Mouse (Mus musculus): ENCODE measurements at regions not wholly inside any gene's neighbourhood (a gene's known extent, or its start where the extent isn't known, plus 50 kb on each side); places are given as distances from the start of the nearest gene placed in this dataset.
"Not testable (repeated sequence)": the region's sequence is repeated elsewhere in the genome, so short reads cannot be mapped to it uniquely, and the experiment has no call there.

GRCm38 (mm10) chrX:95366995-95367394 lies 77.7 kb downstream of the Amer1 start:
- WGBS: 17% methylated on average over 1 of the region's 1 CpGs
- H3K27ac ChIP-seq (replicated peaks; ENCODE audit: low read depth, low read length): no peak overlapping the region
- peak; percentile 0 for DNase-seq
- no peak overlapping the region for H3K9ac ChIP-seq (replicated peaks; ENCODE audit: low read length)
- ATAC-seq (ENCODE audit: low FRiP score, low TSS enrichment): no peak
- H3K27me3 ChIP-seq (ENCODE audit: control insufficient read depth, insufficient read depth, low read length): no peaks in the 10 kb centered on the region
- H3K4me1 ChIP-seq (ENCODE audit: control insufficient read depth, insufficient read depth, low read length): no peaks in the 10 kb centered on the region
- no peaks in the 10 kb centered on the region for H3K9me3 ChIP-seq (ENCODE audit: control insufficient read depth, low read length)
- H3K4me3 ChIP-seq (replicated peaks; ENCODE audit: low read depth, low read length): no peak overlapping the region
- no peaks in the 10 kb centered on the region for H3K36me3 ChIP-seq (ENCODE audit: control insufficient read depth, insufficient read depth, low read length)
- no peak overlapping the region for H3K4me2 ChIP-seq (ENCODE audit: low read length)

- not testable (repeated sequence) for H3K36me3 ChIP-seq (ENCODE audit: control insufficient read depth, insufficient read depth, low read length); DNase-seq; H3K4me3 ChIP-seq (replicated peaks; ENCODE audit: low read depth, low read length); H3K9me3 ChIP-seq (ENCODE audit: control insufficient read depth, low read length); H3K27ac ChIP-seq (replicated peaks; ENCODE audit: low read depth, low read length); H3K4me1 ChIP-seq (ENCODE audit: control insufficient read depth, insufficient read depth, low read length); H3K27me3 ChIP-seq (ENCODE audit: control insufficient read depth, insufficient read depth, low read length); H3K4me2 ChIP-seq (ENCODE audit: low read length); ATAC-seq (ENCODE audit: low FRiP score, low TSS enrichment); H3K9ac ChIP-seq (replicated peaks; ENCODE audit: low read length)
- 51% methylated on average over 4 of the region's 4 CpGs for WGBS
Measured at GRCm38 (mm10) chrX:95365326-95365725, 79.3 kb downstream of the Amer1 start.

- H3K9ac ChIP-seq (replicated peaks; ENCODE audit: low read length): no peak overlapping the region
- no peak overlapping the region for H3K4me3 ChIP-seq (replicated peaks; ENCODE audit: low read depth, low read length)
- no peaks in the 10 kb centered on the region for H3K27me3 ChIP-seq (ENCODE audit: control insufficient read depth, insufficient read depth, low read length)
- DNase-seq: peak; percentile 75
- H3K4me1 ChIP-seq (ENCODE audit: control insufficient read depth, insufficient read depth, low read length): no peaks in the 10 kb centered on the region
- no peak overlapping the region for H3K4me2 ChIP-seq (ENCODE audit: low read length)
- ATAC-seq (ENCODE audit: low FRiP score, low TSS enrichment): no peak
- WGBS: 20% methylated on average over 3 of the region's 3 CpGs
- H3K9me3 ChIP-seq (ENCODE audit: control insufficient read depth, low read length): no peaks in the 10 kb centered on the region
- H3K36me3 ChIP-seq (ENCODE audit: control insufficient read depth, insufficient read depth, low read length): no peaks in the 10 kb centered on the region
- H3K27ac ChIP-seq (replicated peaks; ENCODE audit: low read depth, low read length): no peak overlapping the region
Measured at GRCm38 (mm10) chrX:95359053-95359452, 85.6 kb downstream of the Amer1 start.

Data from midbrain, embryonic 14.5 days (tissue).